Mouse (Mus musculus) spleen, postnatal 4 days (tissue): ENCODE measurements at regions not wholly inside any gene's neighbourhood (a gene's known extent, or its start where the extent isn't known, plus 50 kb on each side); places are given as distances from the start of the nearest gene placed in this dataset.

Experiments
- DNase-seq, 2 experiments: peaks; one replicate each; pipeline ENCODE4 v3.0.0; 2022; ENCODE audit warnings: low spot score in 2 of 2

- DNase-seq: no peak
Observed at GRCm38 (mm10) chr4:142865593-142865992, 347.2 kb downstream of the Prdm2 start.

GRCm38 (mm10) chr4:142863939-142864338 lies 348.9 kb downstream of the Prdm2 start:
- DNase-seq: no peak

GRCm38 (mm10) chr4:142860441-142860840 lies 352.4 kb downstream of the Prdm2 start:
- DNase-seq: no peak

GRCm38 (mm10) chr4:142856626-142857025 lies 356.2 kb downstream of the Prdm2 start:
- DNase-seq: no peak

GRCm38 (mm10) chr4:142855635-142856034 lies 357.2 kb downstream of the Prdm2 start:
- no peak for DNase-seq

GRCm38 (mm10) chr4:142853924-142854323 lies 358.9 kb downstream of the Prdm2 start:
- no peak for DNase-seq

- DNase-seq: no peak
Observed at GRCm38 (mm10) chr4:142845066-142845696, 367.6 kb downstream of the Prdm2 start.

- no peak for DNase-seq
Observed at GRCm38 (mm10) chr4:142839540-142839939, 373.3 kb downstream of the Prdm2 start.

GRCm38 (mm10) chr4:142838363-142838964 lies 374.3 kb downstream of the Prdm2 start:
- DNase-seq: no peak

GRCm38 (mm10) chr4:142837636-142838035 lies 375.2 kb downstream of the Prdm2 start:
- no peak for DNase-seq

- no peak for DNase-seq
Observed at GRCm38 (mm10) chr4:142829711-142830110, 383.1 kb downstream of the Prdm2 start.

- no peak for DNase-seq
Observed at GRCm38 (mm10) chr4:142828969-142829368, 383.8 kb downstream of the Prdm2 start.

GRCm38 (mm10) chr4:142826250-142826893 lies 386.4 kb downstream of the Prdm2 start:
- DNase-seq: no peak

GRCm38 (mm10) chr4:142825786-142826185 lies 387.0 kb downstream of the Prdm2 start:
- no peak for DNase-seq

GRCm38 (mm10) chr4:142818440-142818839 lies 394.4 kb downstream of the Prdm2 start:
- DNase-seq: no peak

- no peak for DNase-seq
Observed at GRCm38 (mm10) chr4:142816986-142817385, 395.8 kb downstream of the Prdm2 start.

GRCm38 (mm10) chr4:142803819-142804218 lies 409.0 kb downstream of the Prdm2 start:
- DNase-seq: no peak

- no peak for DNase-seq
Observed at GRCm38 (mm10) chr4:142799291-142799690, 413.5 kb downstream of the Prdm2 start.

- DNase-seq: no peak
Observed at GRCm38 (mm10) chr4:142798834-142799233, 414.0 kb downstream of the Prdm2 start.

- DNase-seq: no peak
Observed at GRCm38 (mm10) chr4:142792606-142792970, 420.2 kb downstream of the Prdm2 start.

GRCm38 (mm10) chr4:142791823-142792605 lies 420.8 kb downstream of the Prdm2 start:
- DNase-seq: no peak

- no peak for DNase-seq
Observed at GRCm38 (mm10) chr4:142789048-142789447, 423.7 kb downstream of the Prdm2 start.
